Comparison of ENCODE assay signal across 10 mouse cellular contexts in the genomic region with DNA sequence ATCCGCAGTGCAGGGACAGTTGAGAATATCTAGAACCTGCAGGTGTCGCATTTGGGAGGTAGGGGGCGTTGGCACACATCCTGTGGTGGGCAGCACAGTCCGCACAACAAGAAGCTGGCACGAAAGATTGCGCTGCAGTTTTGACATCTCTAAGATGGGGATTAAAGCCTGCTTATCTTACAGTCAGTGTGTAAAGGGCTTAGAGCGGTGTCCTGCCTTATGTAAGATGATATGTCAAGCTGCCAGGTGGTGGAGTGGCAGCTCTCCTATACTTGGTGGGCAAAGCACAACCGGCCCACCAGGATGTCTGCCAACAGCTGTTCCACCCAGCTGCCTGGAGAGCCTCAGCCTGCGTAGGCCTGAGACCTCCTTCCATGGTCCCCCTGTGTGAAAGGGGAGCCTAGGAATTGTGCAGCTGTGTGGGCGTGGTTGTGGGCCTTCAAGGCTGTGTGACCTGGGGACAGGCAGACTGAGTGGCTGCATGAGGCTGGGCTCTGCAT. TPM values are rescaled to one million over a fixed set of nuclear protein-coding genes. Genes with fewer than 3 reads are reported as not detected.
DNase-seq lines count a peak whose midpoint lies in the region; ATAC-seq and TF ChIP-seq lines count a peak whose summit lies in the region.
"Had no signal": no experiment of that assay in that cellular context is flagged by ENCODE, and none has a peak within 500 bp of the region (broad histone marks: within the 10 kb centered on the region; RNA-seq: fewer than 3 reads in every experiment).

No protein-coding gene starts in this region.

- no peaks in the 10 kb centered on the region for H3K9me3 ChIP-seq in midbrain, embryonic 14.5 days (ENCODE audit: control insufficient read depth, low read length)
- H3K9me3 ChIP-seq in midbrain, embryonic 10.5 days (replicated peaks), result no peaks in the 10 kb centered on the region
- H3K9me3 ChIP-seq in limb, embryonic 15.5 days, result no peaks in the 10 kb centered on the region

- intact Hi-C loops in gastrocnemius, adult 2 months (cut with DNase I), result no loop called here

- no peak overlapping the region for H3K9ac ChIP-seq in midbrain, embryonic 14.5 days (replicated peaks; ENCODE audit: low read length)
- H3K9ac ChIP-seq in limb, embryonic 15.5 days, result no peak overlapping the region

- peak; percentile 31 for DNase-seq in gastrocnemius, adult 2 months
- DNase-seq in gastrocnemius, postnatal 25 days, result no peak
- peak; percentile 22 for DNase-seq in midbrain, embryonic 14.5 days
- DNase-seq in midbrain, embryonic 10.5 days (ENCODE audit: low spot score), result no peak
- DNase-seq in thymus, postnatal 14 days, result peak; percentile 58
- DNase-seq in frontal cortex, postnatal 14 days (ENCODE audit: low spot score in 2 of 2), result no peak
- DNase-seq in cerebellum, adult 11 months, result no peak
- DNase-seq: heart, postnatal 10 days; right cerebral cortex, postnatal 4 days had no signal

- H3K4me3 ChIP-seq in gastrocnemius, adult 2 months, result no peak overlapping the region
- H3K4me3 ChIP-seq in midbrain, embryonic 14.5 days (replicated peaks; ENCODE audit: low read depth, low read length), result no peak overlapping the region
- H3K4me3 ChIP-seq in midbrain, embryonic 10.5 days, result no peak overlapping the region
- H3K4me3 ChIP-seq in limb, embryonic 15.5 days, result no peak overlapping the region

- 51% methylated on average over 10 of the region's 10 CpGs for WGBS in midbrain, embryonic 14.5 days
- WGBS in midbrain, embryonic 10.5 days, result 58% methylated on average over 10 of the region's 10 CpGs
- WGBS in limb, embryonic 15.5 days, result 54% methylated on average over 10 of the region's 10 CpGs

- no peaks in the 10 kb centered on the region for H3K27me3 ChIP-seq in midbrain, embryonic 14.5 days (ENCODE audit: control insufficient read depth, insufficient read depth, low read length)
- no peaks in the 10 kb centered on the region for H3K27me3 ChIP-seq in midbrain, embryonic 10.5 days (ENCODE audit: low read depth, poor library complexity, severe bottlenecking)
- H3K27me3 ChIP-seq in limb, embryonic 15.5 days, result no peaks in the 10 kb centered on the region

- H3K4me2 ChIP-seq in midbrain, embryonic 14.5 days (ENCODE audit: low read length), result no peak overlapping the region
- no peak overlapping the region for H3K4me2 ChIP-seq in limb, embryonic 15.5 days

- no peaks in the 10 kb centered on the region for H3K4me1 ChIP-seq in midbrain, embryonic 14.5 days (ENCODE audit: control insufficient read depth, insufficient read depth, low read length)
- H3K4me1 ChIP-seq in midbrain, embryonic 10.5 days, result no peaks in the 10 kb centered on the region
- H3K4me1 ChIP-seq in limb, embryonic 15.5 days, result peaks cover 3% of the 10 kb centered on the region

- no peaks in the 10 kb centered on the region for H3K36me3 ChIP-seq in midbrain, embryonic 14.5 days (ENCODE audit: control insufficient read depth, insufficient read depth, low read length)
- H3K36me3 ChIP-seq in midbrain, embryonic 10.5 days, result no peaks in the 10 kb centered on the region
- no peaks in the 10 kb centered on the region for H3K36me3 ChIP-seq in limb, embryonic 15.5 days

- TF ChIP-seq CTCF in gastrocnemius, adult 2 months (IDR thresholded peaks at IDR 0.05), result no peak

- ATAC-seq in midbrain, embryonic 14.5 days (ENCODE audit: low FRiP score, low TSS enrichment), result no peak
- peak; percentile 76 for ATAC-seq in limb, embryonic 15.5 days (ENCODE audit: insufficient number of reproducible peaks, low FRiP score, low TSS enrichment, low read depth)

- H3K27ac ChIP-seq in gastrocnemius, adult 2 months, result no peak overlapping the region
- H3K27ac ChIP-seq in midbrain, embryonic 14.5 days (replicated peaks; ENCODE audit: low read depth, low read length), result no peak overlapping the region
- H3K27ac ChIP-seq in midbrain, embryonic 10.5 days (replicated peaks), result no peak overlapping the region
- no peak overlapping the region for H3K27ac ChIP-seq in limb, embryonic 15.5 days

RNA-seq across cellular contexts. Expression of a gene that starts 11.3 kb away (rescaled TPM):
- not detected for total RNA-seq in gastrocnemius, adult 2 months (2021)
- 1 to 10 TPM in 1 of 2 experiments, not detected in 1; 1.5 TPM for total RNA-seq in gastrocnemius, postnatal 25 days (2021)
- polyA plus RNA-seq in midbrain, embryonic 14.5 days (2014; fragmentation: Nextera tagmentation; extraction: Ambion mirVana), result 0.92 and 1.6 TPM in 2 replicates
- 0.87 and 1.4 TPM in 2 replicates for polyA plus RNA-seq in midbrain, embryonic 10.5 days (2016; fragmentation: Nextera tagmentation; extraction: Ambion mirVana)
- 1.5 and 2.8 TPM in 2 replicates for polyA plus RNA-seq in limb, embryonic 15.5 days (2015; fragmentation: Nextera tagmentation; extraction: Ambion mirVana)

RNA-seq across cellular contexts. Expression of a gene that starts 33.6 kb away (rescaled TPM):
- 1 to 10 TPM; 6.8 to 8.7 TPM for total RNA-seq in gastrocnemius, adult 2 months (2021)
- total RNA-seq in gastrocnemius, postnatal 25 days (2021), result 1 to 10 TPM; 7.7 to 8.8 TPM
- polyA plus RNA-seq in midbrain, embryonic 14.5 days (2014; fragmentation: Nextera tagmentation; extraction: Ambion mirVana), result 26.3 and 35.0 TPM in 2 replicates
- 33.9 and 34.7 TPM in 2 replicates for polyA plus RNA-seq in midbrain, embryonic 10.5 days (2016; fragmentation: Nextera tagmentation; extraction: Ambion mirVana)
- 17.7 and 19.6 TPM in 2 replicates for polyA plus RNA-seq in limb, embryonic 15.5 days (2015; fragmentation: Nextera tagmentation; extraction: Ambion mirVana)

RNA-seq across cellular contexts. Expression of a gene that starts 34.4 kb away (rescaled TPM):
- total RNA-seq in gastrocnemius, adult 2 months (2021), result 10 to 100 TPM; 12.5 to 16.3 TPM
- total RNA-seq in gastrocnemius, postnatal 25 days (2021), result 10 to 100 TPM; 10.6 to 13.5 TPM
- polyA plus RNA-seq in midbrain, embryonic 14.5 days (2014; fragmentation: Nextera tagmentation; extraction: Ambion mirVana), result 46.3 and 50.3 TPM in 2 replicates
- polyA plus RNA-seq in midbrain, embryonic 10.5 days (2016; fragmentation: Nextera tagmentation; extraction: Ambion mirVana), result 58.7 and 60.0 TPM in 2 replicates
- polyA plus RNA-seq in limb, embryonic 15.5 days (2015; fragmentation: Nextera tagmentation; extraction: Ambion mirVana), result 49.1 and 53.7 TPM in 2 replicates

RNA-seq across cellular contexts. Expression of a gene that starts 41.8 kb away (rescaled TPM):
- 10 to 100 TPM; 34.7 to 44.4 TPM for total RNA-seq in gastrocnemius, adult 2 months (2021)
- total RNA-seq in gastrocnemius, postnatal 25 days (2021), result 10 to 100 TPM; 39.6 to 54.5 TPM
- 394 and 437 TPM in 2 replicates for polyA plus RNA-seq in midbrain, embryonic 14.5 days (2014; fragmentation: Nextera tagmentation; extraction: Ambion mirVana)
- 322 and 331 TPM in 2 replicates for polyA plus RNA-seq in midbrain, embryonic 10.5 days (2016; fragmentation: Nextera tagmentation; extraction: Ambion mirVana)
- 293 and 298 TPM in 2 replicates for polyA plus RNA-seq in limb, embryonic 15.5 days (2015; fragmentation: Nextera tagmentation; extraction: Ambion mirVana)

Comparison
In these comparisons a context has a peak if more than half of its experiments do, and no peak if none do; other contexts are left out.
1. DNase-seq: peak in gastrocnemius, adult 2 months (single experiment), midbrain, embryonic 14.5 days (single experiment) and thymus, postnatal 14 days (single experiment); none in gastrocnemius, postnatal 25 days (single experiment), midbrain, embryonic 10.5 days (single experiment), frontal cortex, postnatal 14 days (0 of 2) and cerebellum, adult 11 months (single experiment).